Mouse (Mus musculus) adipocyte (in vitro differentiated cells): ENCODE measurements at regions not wholly inside any gene's neighbourhood (a gene's known extent, or its start where the extent isn't known, plus 50 kb on each side); places are given as distances from the start of the nearest gene placed in this dataset.

Source experiments
- DNase-seq: peaks from one replicate; pipeline ENCODE4 v3.0.0-alpha.2; 2016; ENCODE audit warnings: low spot score

DNA sequence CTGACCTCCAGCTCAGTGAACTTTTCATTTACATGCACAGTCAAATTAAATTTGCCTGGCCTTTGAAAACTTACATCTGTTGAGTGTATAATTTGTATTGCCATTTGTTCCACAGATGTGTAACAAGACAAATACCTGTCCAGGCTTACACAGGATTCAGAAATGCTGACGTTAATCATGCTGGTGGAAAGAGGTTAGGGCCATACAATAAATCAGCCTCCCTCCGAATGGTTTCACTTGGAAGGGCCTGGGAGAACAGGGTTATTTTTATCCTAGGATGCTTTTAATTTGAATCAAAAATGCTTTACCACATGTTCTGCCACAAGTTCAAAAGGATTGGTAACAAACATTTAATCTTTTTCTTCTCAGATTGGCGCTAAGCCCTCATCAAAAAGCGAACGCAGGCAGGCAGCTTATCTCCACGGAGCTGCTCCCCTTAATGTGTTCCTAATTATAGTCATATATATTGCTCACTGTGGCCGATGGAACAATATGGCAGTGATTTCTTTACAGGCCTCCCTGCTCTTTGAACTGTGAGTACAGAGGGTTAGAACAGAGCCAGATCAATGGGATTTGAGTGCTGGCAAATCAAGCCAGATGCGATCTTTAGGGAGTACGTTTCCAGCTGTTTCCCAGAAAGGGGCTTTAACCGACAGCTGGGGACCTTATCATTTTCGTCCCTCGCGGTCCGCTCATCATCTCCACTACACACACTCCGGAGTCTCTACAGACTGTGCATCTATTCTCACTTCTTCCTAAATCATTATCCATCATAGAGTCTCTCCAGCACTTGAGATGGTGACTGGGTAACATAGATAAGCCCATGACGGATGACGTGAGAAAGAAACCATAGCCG lies 313.9 kb downstream of the Ndfip2 start:
- no peak for DNase-seq

DNA sequence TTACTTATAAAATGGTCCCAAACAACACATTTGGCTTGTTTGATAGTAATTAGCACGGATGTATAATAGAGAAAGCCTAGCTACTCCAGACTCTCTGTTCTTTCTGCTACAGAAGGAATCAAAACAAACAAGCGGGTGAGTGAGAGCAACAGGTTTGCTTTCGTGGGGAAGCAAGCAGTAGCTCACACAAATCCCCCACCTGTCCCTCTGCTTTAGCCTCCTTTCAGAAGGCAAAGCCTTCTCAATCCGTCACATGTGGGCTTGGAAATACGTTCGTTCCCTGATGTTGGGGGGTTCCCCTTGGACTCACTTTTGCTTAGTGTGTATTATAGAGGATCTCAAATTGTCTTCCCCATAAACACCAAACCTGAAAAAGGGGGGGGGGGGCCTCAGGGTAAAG lies 311.8 kb downstream of the Ndfip2 start:
- no peak for DNase-seq

- no peak for DNase-seq
These were observed 307.5 kb downstream of the Ndfip2 start for GRCm38 (mm10) chr14:105565827-105566226.

DNA sequence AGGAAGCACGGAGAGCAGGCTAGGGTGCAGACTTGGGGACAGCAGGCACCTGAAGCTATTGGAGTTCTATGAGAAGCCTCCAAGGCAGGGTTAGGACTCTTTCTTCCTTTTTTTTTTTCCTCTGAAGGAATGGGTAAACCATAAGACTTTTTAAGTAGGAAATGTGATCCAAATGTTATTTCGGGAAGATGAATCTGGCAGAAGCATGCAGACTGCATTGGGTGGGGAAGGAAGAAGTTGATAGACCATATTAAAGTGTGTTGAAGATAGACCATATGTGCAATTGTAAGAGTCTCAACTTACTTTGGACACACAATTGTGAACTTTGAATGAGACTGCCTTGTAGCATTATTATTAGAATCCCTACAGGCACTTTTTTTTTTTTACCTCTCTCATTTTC lies 304.5 kb downstream of the Ndfip2 start:
- DNase-seq = no peak

DNA sequence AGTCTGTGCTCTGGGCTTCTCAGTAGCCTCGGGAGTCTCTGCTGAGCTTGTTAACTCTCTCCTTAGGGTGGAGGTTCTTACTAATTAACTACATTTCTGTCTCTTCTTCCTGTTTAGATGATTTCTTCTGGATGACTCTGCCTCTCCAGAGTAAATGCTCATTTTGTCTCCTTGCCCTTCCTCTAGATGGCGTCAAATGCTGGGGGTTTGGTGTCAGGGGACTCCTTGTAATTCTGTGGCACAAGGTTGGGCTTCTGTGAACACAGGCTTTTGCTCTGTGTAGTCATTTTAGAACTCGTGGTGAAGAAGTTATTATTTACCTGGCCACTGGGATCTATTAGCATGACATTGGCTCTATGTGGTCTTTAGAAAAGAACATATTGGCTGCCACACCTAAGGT lies 298.4 kb downstream of the Ndfip2 start:
- DNase-seq = peak; percentile 7

DNA sequence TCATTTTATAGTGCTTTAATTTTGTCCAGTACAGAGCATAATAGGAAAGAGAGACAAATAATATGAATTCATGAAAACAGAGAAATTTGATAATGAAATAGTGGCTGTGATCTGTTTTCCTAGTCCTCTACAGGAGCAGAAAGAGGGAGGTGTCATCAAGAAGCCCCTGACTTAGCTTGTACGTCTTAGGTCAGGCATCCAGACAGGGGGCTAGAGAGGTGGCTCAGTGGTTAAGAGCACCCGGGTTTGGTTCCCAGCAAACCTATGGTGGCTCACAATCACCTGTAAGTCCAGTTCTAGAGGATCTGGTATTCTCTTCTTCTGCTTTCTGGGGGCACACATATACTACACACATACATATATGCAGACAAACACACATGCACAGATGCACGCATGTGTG lies 285.7 kb downstream of the Ndfip2 start:
- no peak for DNase-seq

DNA sequence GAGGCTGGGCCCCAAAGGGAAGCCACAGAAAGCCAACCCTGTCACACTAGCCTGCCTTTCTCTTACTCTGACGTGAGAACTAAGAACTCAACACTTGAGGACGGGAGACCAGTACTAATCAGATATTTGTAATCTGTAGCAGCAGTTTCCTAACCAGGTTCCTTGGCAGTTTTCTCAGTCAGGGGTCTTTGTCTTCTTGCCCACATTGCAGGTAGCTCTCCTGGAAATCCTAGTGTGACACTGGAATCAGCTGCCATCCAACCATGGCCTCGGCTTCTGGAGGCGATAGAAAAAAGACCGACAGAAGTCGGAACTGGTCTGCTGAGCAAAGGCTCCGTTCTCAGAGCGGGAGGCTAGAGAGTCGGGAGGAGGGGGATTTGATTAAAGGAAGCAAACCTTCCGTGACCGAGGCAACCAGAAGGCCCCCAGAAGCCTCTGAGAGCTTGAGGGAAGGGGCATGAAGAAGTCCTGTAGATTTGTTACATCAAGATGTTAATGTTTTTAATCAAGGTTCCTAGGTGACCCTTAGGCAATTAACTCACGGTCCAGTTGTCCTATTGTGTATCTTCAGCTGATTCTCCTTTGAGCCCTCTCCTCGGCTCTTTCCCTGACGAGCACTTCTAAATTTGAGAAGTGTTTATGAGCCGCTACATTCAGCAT lies 284.2 kb downstream of the Ndfip2 start:
- DNase-seq = no peak

- no peak for DNase-seq
These were observed 283.7 kb downstream of the Ndfip2 start for GRCm38 (mm10) chr14:105542090-105542485.

DNA sequence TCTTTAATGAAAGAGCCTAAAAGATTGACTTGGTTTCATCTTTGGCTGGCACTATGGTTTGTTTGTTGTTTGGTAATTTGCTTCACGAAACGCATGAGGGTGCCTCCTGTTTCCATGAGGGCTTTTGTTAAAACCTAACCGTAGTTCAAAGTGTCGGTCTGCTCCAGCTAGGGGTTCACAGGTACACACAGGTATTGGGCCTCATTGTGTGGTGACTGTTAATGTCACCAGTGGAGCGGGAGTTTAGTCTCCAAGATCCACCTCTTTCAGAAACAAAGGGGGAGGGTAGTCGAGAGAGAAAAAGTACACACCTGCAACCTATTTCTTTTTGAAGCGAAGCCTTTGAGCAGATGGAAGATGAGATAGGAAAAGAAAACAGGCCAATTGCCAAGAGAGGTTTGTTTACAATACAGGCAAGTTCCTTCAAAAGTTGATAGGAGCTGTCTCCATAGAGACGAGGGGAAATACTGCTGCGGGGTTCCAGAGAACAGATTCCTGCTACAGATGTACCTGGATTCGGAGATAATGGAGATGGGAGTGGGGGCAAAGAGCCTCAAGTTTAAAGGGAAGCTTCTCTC lies 273.9 kb downstream of the Ndfip2 start:
- DNase-seq = no peak

DNA sequence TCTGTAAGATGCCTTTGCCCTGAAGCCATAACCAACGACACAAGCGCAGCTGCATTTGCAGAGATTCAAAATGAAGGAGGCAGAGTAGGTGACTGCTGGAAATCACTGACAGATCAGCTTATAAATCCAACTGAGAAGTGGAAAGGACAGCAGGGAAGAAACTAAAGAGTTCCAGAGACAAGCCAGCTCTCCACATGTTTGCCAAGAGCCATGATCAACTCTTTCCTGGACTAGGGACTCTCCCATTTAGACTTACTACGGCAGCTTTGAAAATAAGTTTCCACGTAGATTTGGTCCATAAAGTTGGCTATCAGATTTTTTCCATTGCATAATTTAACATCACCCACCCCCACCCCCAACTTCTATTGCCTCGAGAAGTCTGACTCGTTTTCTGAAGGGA lies 269.7 kb downstream of the Ndfip2 start:
- DNase-seq = no peak

DNA sequence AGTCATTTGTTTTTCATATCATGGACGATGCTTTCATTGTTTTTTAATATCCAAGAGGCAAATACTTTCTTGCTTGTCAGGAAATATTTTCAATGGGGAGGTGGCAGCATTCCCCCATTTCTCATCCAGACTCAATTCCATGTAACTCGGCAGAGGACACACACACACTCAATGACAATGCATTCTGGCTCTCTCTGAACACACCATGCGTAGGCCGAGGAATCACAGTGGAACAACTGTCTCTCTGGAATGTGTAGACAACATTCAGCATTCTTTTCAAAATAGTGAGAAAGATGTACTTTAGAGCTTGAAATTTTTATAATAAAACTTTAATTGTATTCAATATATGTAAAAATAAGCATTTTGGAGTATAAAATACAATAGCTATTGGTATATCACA lies 265.5 kb downstream of the Ndfip2 start:
- DNase-seq = no peak

DNA sequence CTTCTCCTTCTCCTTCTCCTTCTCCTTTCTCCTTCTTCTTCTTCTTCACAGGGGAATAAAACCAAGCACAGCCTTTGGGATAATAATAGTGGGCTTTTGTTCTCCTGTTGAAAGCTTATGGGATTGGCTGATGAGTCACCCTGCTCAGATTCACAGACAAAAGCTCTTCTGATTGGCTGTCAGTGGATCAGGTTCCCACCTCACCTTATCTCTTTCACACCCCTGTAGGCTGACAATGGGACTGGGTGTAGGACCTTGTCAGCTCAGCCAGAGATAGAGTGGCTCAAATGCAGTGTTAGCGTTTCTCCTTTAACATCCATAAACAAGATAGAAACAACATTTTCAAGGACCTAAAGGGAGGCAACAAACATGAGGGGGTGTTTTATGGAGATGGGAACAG lies 263.9 kb downstream of the Ndfip2 start:
- no peak for DNase-seq

GRCm38 (mm10) chr14:105518706-105519105 lies 260.3 kb downstream of the Ndfip2 start:
- no peak for DNase-seq

GRCm38 (mm10) chr14:105514413-105514812 lies 256.0 kb downstream of the Ndfip2 start:
- DNase-seq = no peak

GRCm38 (mm10) chr14:105512914-105513677 lies 254.7 kb downstream of the Ndfip2 start:
- no peak for DNase-seq

DNA sequence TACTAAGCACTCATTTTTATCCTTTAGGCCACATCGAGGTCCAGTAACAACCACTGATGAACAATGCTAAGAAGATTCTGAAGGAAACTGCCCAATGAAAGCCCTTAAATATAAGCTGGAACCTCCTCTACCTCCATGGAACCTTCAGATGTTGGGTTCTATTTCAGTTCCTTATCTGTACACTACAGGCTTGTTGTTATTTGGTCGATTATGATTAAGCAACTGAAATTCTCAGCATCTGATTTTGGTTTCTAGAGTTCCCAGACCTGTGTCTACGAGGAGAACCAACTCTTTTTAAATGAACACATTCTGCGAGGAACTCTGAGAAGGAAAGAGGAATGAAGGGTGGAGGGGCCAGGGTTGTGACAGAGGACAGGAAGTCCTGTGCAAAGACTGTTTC lies 253.5 kb downstream of the Ndfip2 start:
- no peak for DNase-seq

DNA sequence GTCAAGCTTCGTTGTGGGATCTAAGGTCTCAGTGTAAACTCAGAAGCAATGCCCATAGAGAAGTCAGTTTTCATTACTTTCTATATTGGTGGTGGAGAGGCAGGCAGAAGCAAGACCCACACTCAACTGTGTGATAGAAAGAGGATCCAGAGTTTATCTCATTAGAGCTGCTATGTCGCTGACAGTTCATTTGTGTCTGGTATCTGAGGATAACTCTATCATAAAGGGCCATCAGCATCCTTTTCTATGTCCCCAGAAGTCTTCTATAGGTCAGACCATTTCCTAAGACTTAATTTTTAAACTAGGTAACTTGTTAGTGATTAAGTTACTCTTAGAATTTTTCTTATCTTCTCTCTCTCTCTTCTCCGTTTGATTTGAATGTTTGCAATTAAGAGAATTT lies 252.8 kb downstream of the Ndfip2 start:
- no peak for DNase-seq

GRCm38 (mm10) chr14:105505261-105505660 lies 246.9 kb downstream of the Ndfip2 start:
- DNase-seq = no peak

DNA sequence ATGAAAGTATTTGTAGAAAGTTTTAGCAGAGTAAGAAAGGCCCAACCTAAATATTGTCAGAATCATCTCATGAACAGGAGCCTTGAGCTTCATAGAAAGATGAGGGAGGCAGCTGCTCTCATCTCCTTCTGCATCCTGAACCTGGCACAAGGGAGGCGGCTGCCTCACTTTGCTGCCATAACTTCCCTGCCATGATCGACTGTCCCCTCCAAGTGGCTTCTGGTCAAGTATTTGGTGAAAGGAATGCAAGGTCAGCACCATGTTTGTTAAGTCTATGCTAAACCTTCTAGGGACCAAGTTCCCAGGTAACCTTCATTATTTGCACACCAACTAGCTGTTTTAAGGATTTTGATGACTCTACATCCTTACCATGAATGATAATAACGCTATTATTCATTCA lies 246.0 kb downstream of the Ndfip2 start:
- no peak for DNase-seq

DNA sequence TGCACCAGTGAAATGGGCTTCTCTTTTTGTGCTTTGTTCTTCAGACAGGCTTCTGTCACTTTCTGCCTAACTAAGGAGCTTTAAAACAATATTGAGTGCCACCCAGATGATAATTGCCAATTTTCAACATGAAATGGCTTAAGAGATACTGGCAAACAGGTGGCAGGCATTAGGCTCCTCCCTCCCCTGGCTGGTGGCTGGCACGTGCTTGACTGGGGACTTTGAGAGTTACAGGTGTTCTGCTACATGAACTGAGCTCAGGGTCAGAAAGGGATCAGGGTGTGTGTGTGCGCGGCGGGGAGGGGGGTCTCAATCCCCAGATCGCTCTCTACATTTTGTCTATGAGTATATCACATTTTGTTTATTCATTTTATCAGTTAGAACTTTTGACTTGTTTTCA lies 245.4 kb downstream of the Ndfip2 start:
- no peak for DNase-seq

DNA sequence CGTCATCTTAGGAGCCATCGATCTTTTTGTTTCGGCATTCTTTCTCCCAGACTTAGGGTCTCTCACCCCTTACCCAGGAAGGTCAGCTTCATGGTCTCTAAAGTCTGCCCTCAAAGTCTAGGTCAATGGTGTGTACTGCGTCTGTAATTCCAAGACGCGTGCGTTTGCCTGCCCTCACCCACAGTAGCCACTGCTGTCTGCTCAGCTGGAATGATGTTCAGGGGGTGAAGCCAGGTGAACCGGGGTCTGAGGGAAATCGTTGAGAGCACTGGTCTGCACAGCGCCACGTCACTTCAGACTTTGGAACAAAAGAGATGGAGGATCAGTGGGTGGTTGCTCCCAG lies 244.2 kb downstream of the Ndfip2 start:
- no peak for DNase-seq

GRCm38 (mm10) chr14:105501792-105502632 lies 243.6 kb downstream of the Ndfip2 start:
- DNase-seq = no peak
